Mouse (Mus musculus) forebrain, embryonic 15.5 days (tissue): ENCODE results near the gene 1110008L16Rik. TPM values are rescaled to one million over a fixed set of nuclear protein-coding genes. Genes with fewer than 3 reads are reported as not detected.
A peak's percentile ranks its signal among the peaks of the same experiment; 100 is the strongest.

ENCODE experiments used
- ATAC-seq: fragments of 200-750 bp; cut with Nextera tagmentation; replicated peaks from 2 replicates; pipeline ENCODE4 v1.8.0; 2017; ENCODE audit warnings: mild to moderate bottlenecking, moderate TSS enrichment, moderate library complexity
- H3K27ac ChIP-seq: fragments of 300-500 bp; sonication (generic); replicated peaks from 2 replicates; pipeline ENCODE4 v1.5.1; 2015; ENCODE audit warnings: mild to moderate bottlenecking, inconsistent platforms
- H3K27me3 ChIP-seq: fragments of 300-500 bp; sonication (generic); 2 replicates; pipeline ENCODE4 v1.6.1; 2015; ENCODE audit warnings: inconsistent platforms
- H3K36me3 ChIP-seq: fragments of 300-500 bp; sonication (generic); 2 replicates; pipeline ENCODE4 v1.6.1; 2015; ENCODE audit warnings: mild to moderate bottlenecking, inconsistent platforms
- H3K4me1 ChIP-seq: fragments of 300-500 bp; sonication (generic); 2 replicates; pipeline ENCODE4 v1.6.1; 2015; ENCODE audit warnings: inconsistent platforms
- H3K4me2 ChIP-seq: fragments of 300-500 bp; sonication (generic); replicated peaks from 2 replicates; pipeline ENCODE4 v1.6.1; 2015; ENCODE audit warnings: mild to moderate bottlenecking, inconsistent platforms
- H3K4me3 ChIP-seq: fragments of 300-500 bp; sonication (generic); 2 replicates; pipeline ENCODE4 v1.5.1; 2015; ENCODE audit warnings: mild to moderate bottlenecking, inconsistent platforms
- H3K9ac ChIP-seq: fragments of 300-500 bp; sonication (generic); replicated peaks from 2 replicates; pipeline ENCODE4 v1.6.1; 2015; ENCODE audit warnings: mild to moderate bottlenecking, inconsistent platforms
- H3K9me3 ChIP-seq: fragments of 300-500 bp; sonication (generic); 2 replicates; pipeline ENCODE4 v1.6.1; 2016; ENCODE audit warnings: inconsistent platforms
- WGBS: fragments of 180-500 bp; shearing (Covaris S2); methylation state at CpG from one replicate; pipeline ENCODE4 v1.1.7; 2015; ENCODE audit warnings: mixed read lengths; 5-methylcytosine and 5-hydroxymethylcytosine counted together
- polyA plus RNA-seq: library from polyadenylated mRNA; unstranded; fragments of >200 nt; fragmentation: Nextera tagmentation; extraction: Ambion mirVana; gene quantifications from 2 replicates; pipeline ENCODE4 v1.2.1, GENCODE M21; 2015

The 1110008L16Rik gene
- polyA plus RNA-seq, 1 experiment from 2014 or later: 12.2 TPM

GRCm38 (mm10) chr12:55398240-55399127 lies 99.1 kb downstream of the 1110008L16Rik start:
- H3K27ac ChIP-seq: peak overlapping the region; percentile 84
- peak overlapping the region; percentile 82 for H3K4me2 ChIP-seq
- H3K9ac ChIP-seq: peak overlapping the region; percentile 83
- no peaks in the 10 kb centered on the region for H3K36me3 ChIP-seq
- H3K4me1 ChIP-seq: peaks cover 17% of the 10 kb centered on the region
- H3K9me3 ChIP-seq: no peaks in the 10 kb centered on the region
- peak overlapping the region; percentile 70 for H3K4me3 ChIP-seq
- WGBS: under 1% methylated on average over 51 of the region's 51 CpGs
- peak; percentile 100 for ATAC-seq
- no peaks in the 10 kb centered on the region for H3K27me3 ChIP-seq

GRCm38 (mm10) chr12:55399128-55399677 lies 99.8 kb downstream of the 1110008L16Rik start:
- Histone ChIP-seq H3K27ac (peak overlapping the region; percentile 84), H3K4me3 (peak overlapping the region; percentile 70), H3K9ac (peak overlapping the region; percentile 83), H3K9me3 (no peaks in the 10 kb centered on the region), H3K27me3 (no peaks in the 10 kb centered on the region), H3K36me3 (no peaks in the 10 kb centered on the region), H3K4me2 (peak overlapping the region; percentile 82), H3K4me1 (peaks cover 17% of the 10 kb centered on the region)
- WGBS: under 1% methylated on average over 20 of the region's 20 CpGs
- peak; percentile 30; the same call in 1 of the 2 replicates for ATAC-seq

- no peak overlapping the region for H3K4me3 ChIP-seq
- ATAC-seq: no peak
- no peak overlapping the region for H3K9ac ChIP-seq
- no peaks in the 10 kb centered on the region for H3K9me3 ChIP-seq
- peaks cover 43% of the 10 kb centered on the region for H3K36me3 ChIP-seq
- no peak overlapping the region for H3K27ac ChIP-seq
- H3K27me3 ChIP-seq: no peaks in the 10 kb centered on the region
- H3K4me2 ChIP-seq: no peak overlapping the region
- WGBS: 91% methylated on average over 5 of the region's 5 CpGs
- H3K4me1 ChIP-seq: no peaks in the 10 kb centered on the region
Measured at GRCm38 (mm10) chr12:55407888-55408287, 108.5 kb downstream of the 1110008L16Rik start.

GRCm38 (mm10) chr12:55415255-55415654 lies 115.9 kb downstream of the 1110008L16Rik start:
- no peak overlapping the region for H3K4me3 ChIP-seq
- H3K36me3 ChIP-seq: peaks cover 84% of the 10 kb centered on the region
- H3K9me3 ChIP-seq: no peaks in the 10 kb centered on the region
- H3K27me3 ChIP-seq: no peaks in the 10 kb centered on the region
- 97% methylated on average over 5 of the region's 5 CpGs for WGBS
- H3K4me2 ChIP-seq: no peak overlapping the region
- no peak overlapping the region for H3K27ac ChIP-seq
- ATAC-seq: no peak
- H3K9ac ChIP-seq: no peak overlapping the region
- H3K4me1 ChIP-seq: no peaks in the 10 kb centered on the region

GRCm38 (mm10) chr12:55415762-55416161 lies 116.4 kb downstream of the 1110008L16Rik start:
- Histone ChIP-seq H3K9ac (no peak overlapping the region), H3K9me3 (no peaks in the 10 kb centered on the region), H3K27ac (no peak overlapping the region), H3K4me1 (no peaks in the 10 kb centered on the region), H3K4me3 (no peak overlapping the region), H3K36me3 (peaks cover 87% of the 10 kb centered on the region), H3K27me3 (no peaks in the 10 kb centered on the region), H3K4me2 (no peak overlapping the region)
- ATAC-seq: no peak
- WGBS: 95% methylated on average over 1 of the region's 1 CpGs

GRCm38 (mm10) chr12:55420220-55420619 lies 120.8 kb downstream of the 1110008L16Rik start:
- no peak overlapping the region for H3K4me2 ChIP-seq
- WGBS: 96% methylated on average over 24 of the region's 24 CpGs

GRCm38 (mm10) chr12:55422057-55422456 lies 122.7 kb downstream of the 1110008L16Rik start:
- H3K27ac ChIP-seq: no peak overlapping the region
- H3K4me1 ChIP-seq: no peaks in the 10 kb centered on the region
- WGBS: 62% methylated on average over 3 of the region's 3 CpGs
- H3K36me3 ChIP-seq: peaks cover 32% of the 10 kb centered on the region
- H3K9ac ChIP-seq: no peak overlapping the region
- no peak overlapping the region for H3K4me3 ChIP-seq
- no peak overlapping the region for H3K4me2 ChIP-seq
- no peaks in the 10 kb centered on the region for H3K9me3 ChIP-seq
- no peak for ATAC-seq
- H3K27me3 ChIP-seq: no peaks in the 10 kb centered on the region

More at GRCm38 (mm10) chr12:55420220-55420619, 120.8 kb downstream of the 1110008L16Rik start:
- no peak overlapping the region for H3K9ac ChIP-seq
- H3K9me3 ChIP-seq: no peaks in the 10 kb centered on the region
- no peaks in the 10 kb centered on the region for H3K4me1 ChIP-seq
- no peak overlapping the region for H3K4me3 ChIP-seq
- no peaks in the 10 kb centered on the region for H3K27me3 ChIP-seq
- H3K36me3 ChIP-seq: peaks cover 49% of the 10 kb centered on the region
- no peak overlapping the region for H3K27ac ChIP-seq
- ATAC-seq: no peak

- H3K4me3 ChIP-seq: no peak overlapping the region
Measured at GRCm38 (mm10) chr12:55426300-55426699, 126.9 kb downstream of the 1110008L16Rik start.

GRCm38 (mm10) chr12:55429201-55429600 lies 129.8 kb downstream of the 1110008L16Rik start:
- Histone ChIP-seq H3K27me3 (no peaks in the 10 kb centered on the region), H3K9me3 (no peaks in the 10 kb centered on the region), H3K27ac (no peak overlapping the region), H3K9ac (no peak overlapping the region), H3K4me1 (no peaks in the 10 kb centered on the region), H3K4me2 (no peak overlapping the region), H3K36me3 (no peaks in the 10 kb centered on the region), H3K4me3 (no peak overlapping the region)
- 91% methylated on average over 8 of the region's 8 CpGs for WGBS
- no peak for ATAC-seq

More at GRCm38 (mm10) chr12:55426300-55426699, 126.9 kb downstream of the 1110008L16Rik start:
- no peak for ATAC-seq
- Histone ChIP-seq H3K36me3 (no peaks in the 10 kb centered on the region), H3K4me1 (no peaks in the 10 kb centered on the region), H3K9me3 (no peaks in the 10 kb centered on the region), H3K9ac (no peak overlapping the region), H3K4me2 (no peak overlapping the region), H3K27ac (no peak overlapping the region), H3K27me3 (no peaks in the 10 kb centered on the region)
- 93% methylated on average over 7 of the region's 7 CpGs for WGBS

- Histone ChIP-seq H3K36me3 (no peaks in the 10 kb centered on the region), H3K4me3 (no peak overlapping the region), H3K27me3 (no peaks in the 10 kb centered on the region), H3K4me2 (no peak overlapping the region), H3K9ac (no peak overlapping the region), H3K27ac (no peak overlapping the region), H3K9me3 (no peaks in the 10 kb centered on the region), H3K4me1 (no peaks in the 10 kb centered on the region)
- ATAC-seq: no peak
- WGBS: 88% methylated on average over 4 of the region's 4 CpGs
Measured at GRCm38 (mm10) chr12:55429956-55430355, 130.6 kb downstream of the 1110008L16Rik start.
